Mouse (Mus musculus) thymus, adult 18-20 months (tissue): Measurements from ENCODE around the gene Fez2.
A peak's percentile ranks its signal among the peaks of the same experiment; 100 is the strongest.

Experiments used
- DNase-seq, 2 experiments: peaks; one replicate each; pipeline ENCODE4 v3.0.0; 2022; ENCODE audit warnings: mixed read lengths in 2 of 2

Fez2 gene

GRCm38 (mm10) chr17:78407581-78407980 is 10.4 kb downstream of the Fez2 start:
- no peak for DNase-seq

- DNase-seq = no peak
Measured at GRCm38 (mm10) chr17:78406854-78407253, 11.1 kb downstream of the Fez2 start.

- DNase-seq = no peak
Measured at GRCm38 (mm10) chr17:78405336-78405735, 12.6 kb downstream of the Fez2 start.

DNA sequence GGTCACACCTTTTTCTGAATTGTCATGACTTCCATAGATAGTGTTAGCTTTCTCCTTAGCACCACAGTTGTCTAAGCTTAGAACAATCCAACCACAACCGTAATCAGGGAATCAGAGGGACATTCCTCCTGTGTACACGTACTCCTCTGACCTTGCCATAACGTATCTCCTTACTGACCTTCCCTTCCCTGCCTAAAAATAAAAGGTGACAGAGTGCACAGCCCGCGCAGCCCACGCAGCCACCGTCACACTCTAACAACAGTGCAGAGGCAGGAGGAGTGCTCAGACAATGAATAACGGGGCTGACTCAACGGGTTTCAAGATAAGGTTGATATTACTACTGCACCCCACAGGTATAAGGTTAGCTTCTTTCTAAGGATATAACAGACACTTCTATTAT is 14.1 kb downstream of the Fez2 start:
- no peak for DNase-seq

DNA sequence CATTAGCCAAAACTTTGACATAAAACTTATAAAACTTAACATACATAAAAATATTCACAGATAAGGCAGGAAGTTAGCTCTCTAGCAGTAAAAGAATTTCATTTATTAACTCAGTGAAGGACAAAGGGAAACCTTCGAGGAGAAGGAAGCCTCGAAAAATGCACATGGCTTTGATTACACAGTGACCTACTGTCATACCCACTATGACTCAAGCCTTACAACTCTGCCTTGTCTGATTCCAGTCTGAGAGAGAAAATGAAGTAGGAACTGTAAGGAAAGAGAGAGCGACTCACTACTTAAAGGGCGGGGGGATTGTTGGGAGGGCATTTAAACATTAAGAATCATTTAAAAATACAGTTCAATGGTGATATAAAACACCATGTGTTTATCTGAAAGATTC is 14.7 kb downstream of the Fez2 start:
- no peak for DNase-seq

DNA sequence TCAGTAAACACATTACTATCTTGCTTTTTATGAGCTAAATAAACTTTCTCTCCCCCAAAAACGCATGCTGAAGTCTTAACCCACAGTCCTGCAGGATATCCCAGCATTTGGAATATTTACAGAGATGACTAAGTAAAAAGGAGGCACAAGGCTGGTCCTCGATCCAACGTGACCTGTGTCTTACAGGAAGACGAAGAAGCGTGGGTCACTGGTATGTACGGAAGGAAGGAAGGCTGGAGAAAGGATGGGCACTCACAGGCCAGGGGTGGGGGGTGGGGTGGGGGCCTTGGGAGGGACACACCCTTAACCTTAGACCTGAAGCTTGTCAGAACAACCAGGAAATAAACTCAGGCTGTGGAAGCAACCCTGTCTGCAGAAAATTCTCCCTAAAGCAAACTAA is 15.8 kb downstream of the Fez2 start:
- no peak for DNase-seq

GRCm38 (mm10) chr17:78401713-78402112 is 16.2 kb downstream of the Fez2 start:
- DNase-seq = no peak

DNA sequence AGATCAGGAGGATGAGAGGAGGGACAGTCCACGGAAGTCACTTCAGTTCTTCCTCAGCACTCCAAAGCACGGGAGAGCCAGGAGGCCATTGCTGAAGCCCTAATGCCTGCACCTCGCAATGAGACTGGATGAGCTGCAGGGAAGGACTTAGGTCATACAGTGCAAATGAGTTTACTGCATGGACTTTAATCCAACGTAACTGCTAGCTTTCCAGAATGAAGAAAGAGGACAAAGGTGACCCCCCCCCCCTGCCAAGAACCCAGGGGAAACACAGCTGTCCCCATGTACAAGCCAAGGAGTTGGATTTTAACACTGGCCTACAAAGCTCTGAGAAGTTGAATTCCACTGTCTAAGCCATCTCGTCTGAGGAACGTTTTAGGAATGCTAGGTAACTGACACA is 16.6 kb downstream of the Fez2 start:
- DNase-seq = no peak

DNA sequence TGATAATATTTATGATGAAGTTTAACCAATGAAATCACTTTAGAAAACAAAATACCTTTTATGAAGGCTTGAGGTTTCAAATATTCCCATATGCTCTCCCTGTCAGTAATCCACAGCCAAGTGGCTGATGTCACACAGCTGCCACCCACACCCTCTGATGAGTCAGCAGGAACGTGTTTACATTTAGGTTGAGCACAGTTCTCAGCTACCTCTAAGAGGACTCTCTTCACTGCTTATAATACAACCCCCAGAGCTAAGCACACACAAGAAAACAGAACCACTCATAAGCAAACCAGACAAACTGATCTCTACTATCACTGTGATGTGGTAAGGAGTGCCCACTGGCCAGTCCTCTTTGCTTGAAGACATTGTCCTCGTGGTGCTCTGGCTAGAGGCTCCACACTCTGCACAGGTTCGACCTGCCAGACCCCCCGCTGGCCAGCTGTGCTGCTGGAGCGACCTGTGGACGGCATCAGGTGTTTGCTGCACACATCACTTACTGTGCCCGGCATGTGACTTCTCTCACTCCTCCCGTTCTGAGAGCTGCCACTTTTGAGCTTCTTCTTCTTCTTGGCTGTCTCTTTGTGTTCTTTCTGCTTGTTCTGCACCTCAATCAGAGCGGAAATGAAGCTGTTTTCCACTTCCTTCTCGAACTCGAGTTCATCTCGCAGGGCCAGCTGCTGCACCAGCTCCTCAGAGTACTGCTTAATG is 17.7 kb downstream of the Fez2 start:
- DNase-seq = peak; percentile 16 to 41

GRCm38 (mm10) chr17:78392401-78393087 is 25.4 kb downstream of the Fez2 start:
- no peak for DNase-seq

GRCm38 (mm10) chr17:78389573-78389972 is 28.4 kb downstream of the Fez2 start:
- DNase-seq = no peak

- no peak for DNase-seq
Measured at GRCm38 (mm10) chr17:78388101-78388847, 29.7 kb downstream of the Fez2 start.

DNA sequence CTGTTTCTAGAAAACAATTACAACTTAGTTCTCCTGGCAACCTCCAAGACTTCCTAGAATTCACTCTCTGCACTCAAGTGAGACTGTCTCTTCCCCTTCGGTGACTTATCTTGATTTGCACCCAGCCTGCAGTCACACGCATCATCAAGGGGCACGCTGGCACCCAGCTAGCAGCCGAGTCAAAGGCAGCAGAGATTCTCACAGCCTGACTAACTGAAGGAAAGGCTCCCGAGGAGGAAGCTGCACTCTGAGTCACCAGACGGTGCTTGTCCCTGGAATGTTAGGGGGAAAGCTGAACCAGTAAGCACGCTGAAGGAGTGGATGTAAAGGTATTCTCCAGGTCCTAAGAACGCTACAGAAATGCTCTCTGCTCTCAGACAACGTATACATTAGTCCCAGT is 30.3 kb downstream of the Fez2 start:
- DNase-seq = no peak

- DNase-seq = no peak
Measured at GRCm38 (mm10) chr17:78382321-78382720, 35.6 kb downstream of the Fez2 start.

DNA sequence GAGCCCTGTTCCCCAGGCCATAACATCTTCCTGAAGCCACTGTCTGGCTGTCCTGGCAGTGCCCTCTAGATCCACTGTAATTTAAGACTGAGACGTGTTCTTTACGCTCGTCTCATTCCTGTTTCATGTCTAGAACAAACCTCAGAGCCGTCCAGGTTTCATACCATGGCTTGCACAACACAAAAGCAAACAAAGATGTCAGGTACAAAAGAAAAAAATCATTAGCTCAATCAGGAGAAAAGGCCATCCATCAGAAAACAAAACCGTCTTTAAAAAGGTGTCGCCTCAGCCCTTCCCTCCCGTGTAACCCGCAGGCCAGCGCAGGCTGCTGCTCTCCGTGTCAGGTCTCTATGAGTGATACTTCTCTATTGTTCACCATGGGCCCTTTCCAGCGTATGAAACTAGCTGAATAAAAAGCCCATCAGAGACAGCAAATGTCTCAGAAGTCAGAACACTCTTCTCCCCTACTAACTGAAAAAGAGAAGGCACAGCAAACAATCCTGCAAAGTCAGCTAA is 38.2 kb downstream of the Fez2 start:
- DNase-seq = no peak

GRCm38 (mm10) chr17:78379079-78379729 is 38.7 kb downstream of the Fez2 start:
- DNase-seq = no peak

DNA sequence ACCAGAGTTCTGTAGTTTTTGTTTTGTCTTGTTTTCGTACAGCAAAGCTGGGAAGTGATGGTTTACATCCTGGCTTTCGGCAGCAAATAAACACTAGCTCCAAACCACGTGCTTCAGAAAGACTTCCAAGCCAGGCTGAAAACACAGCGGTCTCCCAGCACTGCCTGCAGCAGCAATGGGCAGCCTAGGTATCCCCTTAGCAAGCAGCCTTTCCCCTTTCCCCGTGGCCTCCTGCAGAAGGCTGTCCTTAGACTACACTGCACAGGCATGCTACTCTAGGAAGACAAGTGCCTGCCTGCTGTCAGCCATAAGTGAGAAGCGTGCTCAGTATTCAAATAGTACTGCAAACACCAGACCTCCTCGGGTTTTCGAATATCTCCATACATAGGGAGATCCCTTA is 41.4 kb downstream of the Fez2 start:
- DNase-seq = no peak

DNA sequence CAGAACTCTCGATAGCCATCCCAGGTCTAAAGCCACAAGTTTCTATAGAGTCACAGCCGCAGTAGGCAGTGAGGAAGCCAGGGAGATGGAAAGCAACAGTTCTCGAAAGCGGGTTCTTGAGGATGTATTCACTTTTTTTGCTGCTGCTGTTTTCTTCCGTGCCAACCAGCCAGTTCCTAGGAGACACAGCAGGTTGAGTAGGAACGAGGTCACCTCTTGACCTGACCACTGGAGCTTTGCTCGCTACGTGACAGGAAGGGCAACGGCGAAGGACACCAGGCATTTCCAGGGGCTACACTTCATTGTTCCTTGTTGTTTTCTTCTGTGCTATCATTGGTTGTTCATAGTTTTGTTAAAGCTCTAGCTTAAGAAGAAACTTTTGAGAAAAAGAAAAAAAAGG is 43.2 kb downstream of the Fez2 start:
- no peak for DNase-seq

- DNase-seq = no peak
Measured at GRCm38 (mm10) chr17:78373849-78374248, 44.1 kb downstream of the Fez2 start.

DNA sequence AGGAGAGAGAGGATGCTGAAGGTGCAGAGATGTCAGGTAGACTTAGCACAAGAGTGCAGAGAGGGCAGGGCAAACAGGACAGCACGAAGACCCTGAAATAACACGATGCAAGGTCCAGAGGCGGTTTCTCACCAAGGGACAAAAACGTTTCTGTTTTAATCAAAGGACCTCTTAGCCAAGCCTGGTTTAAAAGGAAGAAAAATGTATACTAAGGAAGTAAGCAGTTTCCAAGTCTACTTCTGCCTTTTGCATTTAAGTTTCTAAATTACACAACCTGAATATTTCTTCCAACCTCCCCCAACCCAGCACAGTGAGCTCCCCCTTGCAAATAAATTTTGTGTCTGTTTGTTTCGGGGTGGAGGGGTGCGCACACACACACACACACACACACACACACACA is 44.8 kb downstream of the Fez2 start:
- no peak for DNase-seq

GRCm38 (mm10) chr17:78370445-78370844 is 47.5 kb downstream of the Fez2 start:
- DNase-seq = no peak

GRCm38 (mm10) chr17:78368481-78368880 is 49.5 kb downstream of the Fez2 start:
- DNase-seq = no peak

DNA sequence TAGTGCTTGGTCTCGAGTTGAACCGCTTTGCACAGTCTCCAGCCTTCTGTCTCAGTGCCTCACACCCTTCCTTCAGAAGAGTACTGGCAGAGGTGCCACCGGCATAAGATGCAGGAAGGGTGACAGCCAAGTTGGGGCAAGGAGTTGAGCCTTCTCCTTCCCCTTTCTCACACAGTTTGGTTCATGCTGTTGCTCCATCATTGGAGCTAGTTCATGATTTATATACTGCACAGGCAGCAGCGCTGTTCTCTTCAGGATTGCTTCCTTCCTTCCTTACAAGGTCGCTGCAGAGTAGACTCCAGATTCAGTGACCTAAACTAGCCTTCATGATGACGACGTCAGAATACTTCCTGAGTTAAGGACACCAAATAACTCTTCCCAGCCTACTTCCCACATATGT is 51.9 kb downstream of the Fez2 start:
- no peak for DNase-seq
